Mouse (Mus musculus) hindbrain, embryonic 16.5 days (tissue): ENCODE measurements at regions not wholly inside any gene's neighbourhood (a gene's known extent, or its start where the extent isn't known, plus 50 kb on each side); places are given as distances from the start of the nearest gene placed in this dataset.
"Not testable (repeated sequence)": the region's sequence is repeated elsewhere in the genome, so short reads cannot be mapped to it uniquely, and the experiment has no call there.

ENCODE experiments used
- ATAC-seq: fragments of 200-750 bp; cut with Nextera tagmentation; 2 replicates; pipeline ENCODE4 v1.8.0; 2017; ENCODE audit warnings: moderate TSS enrichment, moderate library complexity
- H3K27ac ChIP-seq: fragments of 300-500 bp; sonication (generic); 2 replicates; pipeline ENCODE4 v1.5.1; 2014; ENCODE audit warnings: low read depth, mild to moderate bottlenecking, control low read depth, low read length, moderate library complexity
- H3K27me3 ChIP-seq: fragments of 300-500 bp; sonication (generic); replicated peaks from 2 replicates; pipeline ENCODE4 v1.6.1; 2014; ENCODE audit warnings: low read length; ENCODE audit not compliant: control insufficient read depth, insufficient read depth
- H3K36me3 ChIP-seq: fragments of 300-500 bp; sonication (generic); 2 replicates; pipeline ENCODE4 v1.6.1; 2014; ENCODE audit warnings: mild to moderate bottlenecking, low read length, moderate library complexity, mixed read lengths; ENCODE audit not compliant: control insufficient read depth, insufficient read depth
- H3K4me1 ChIP-seq: fragments of 300-500 bp; sonication (generic); 2 replicates; pipeline ENCODE4 v1.6.1; 2014; ENCODE audit warnings: low read depth, low read length; ENCODE audit not compliant: control insufficient read depth, insufficient read depth
- H3K4me2 ChIP-seq: fragments of 300-500 bp; sonication (generic); 2 replicates; pipeline ENCODE4 v1.6.1; 2014; ENCODE audit warnings: mild to moderate bottlenecking, low read length, control low read depth, moderate library complexity
- H3K4me3 ChIP-seq: fragments of 300-500 bp; sonication (generic); 2 replicates; pipeline ENCODE4 v1.5.1; 2014; ENCODE audit warnings: mild to moderate bottlenecking, low read length, control low read depth, moderate library complexity
- H3K9ac ChIP-seq: fragments of 300-500 bp; sonication (generic); 2 replicates; pipeline ENCODE4 v1.6.1; 2014; ENCODE audit warnings: low read depth, mild to moderate bottlenecking, control low read depth, low read length, moderate library complexity
- H3K9me3 ChIP-seq: fragments of 300-500 bp; sonication (generic); 2 replicates; pipeline ENCODE4 v1.6.1; 2014; ENCODE audit warnings: mild to moderate bottlenecking, low read length, moderate library complexity; ENCODE audit not compliant: control insufficient read depth
- WGBS: fragments of 180-500 bp; shearing (Covaris S2); extraction: QIAGEN DNeasy Blood & Tissue Kit; methylation state at CpG from one replicate; pipeline ENCODE4 v1.1.7; 2014; 5-methylcytosine and 5-hydroxymethylcytosine counted together

DNA sequence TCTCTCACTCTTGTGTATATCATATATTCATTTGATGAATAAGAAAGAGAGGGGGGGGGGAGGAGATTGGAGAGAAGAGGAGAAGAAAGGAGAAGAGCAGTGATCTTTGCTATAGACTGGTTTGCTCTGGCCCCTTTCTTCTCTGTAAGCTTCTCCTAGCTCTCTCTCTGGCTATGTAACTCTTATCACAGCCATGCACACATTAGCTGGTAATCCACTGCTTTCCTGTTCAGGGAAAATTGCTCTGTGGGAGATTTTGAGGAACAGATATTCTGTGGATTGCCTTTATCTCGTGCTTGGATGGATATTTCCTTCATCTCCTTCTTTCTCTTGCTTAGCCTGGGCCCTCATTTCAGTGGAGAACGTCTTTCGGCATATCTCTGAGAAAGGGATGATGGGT is 131.4 kb upstream of the Fam3c start:
- H3K9ac ChIP-seq = no peak overlapping the region
- H3K4me3 ChIP-seq = no peak overlapping the region
- no peaks in the 10 kb centered on the region for H3K4me1 ChIP-seq
- no peak for ATAC-seq
- no peaks in the 10 kb centered on the region for H3K9me3 ChIP-seq
- H3K27ac ChIP-seq = no peak overlapping the region
- H3K4me2 ChIP-seq = no peak overlapping the region
- 80% methylated on average over 3 of the region's 3 CpGs for WGBS
- no peaks in the 10 kb centered on the region for H3K36me3 ChIP-seq
- H3K27me3 ChIP-seq = no peaks in the 10 kb centered on the region

DNA sequence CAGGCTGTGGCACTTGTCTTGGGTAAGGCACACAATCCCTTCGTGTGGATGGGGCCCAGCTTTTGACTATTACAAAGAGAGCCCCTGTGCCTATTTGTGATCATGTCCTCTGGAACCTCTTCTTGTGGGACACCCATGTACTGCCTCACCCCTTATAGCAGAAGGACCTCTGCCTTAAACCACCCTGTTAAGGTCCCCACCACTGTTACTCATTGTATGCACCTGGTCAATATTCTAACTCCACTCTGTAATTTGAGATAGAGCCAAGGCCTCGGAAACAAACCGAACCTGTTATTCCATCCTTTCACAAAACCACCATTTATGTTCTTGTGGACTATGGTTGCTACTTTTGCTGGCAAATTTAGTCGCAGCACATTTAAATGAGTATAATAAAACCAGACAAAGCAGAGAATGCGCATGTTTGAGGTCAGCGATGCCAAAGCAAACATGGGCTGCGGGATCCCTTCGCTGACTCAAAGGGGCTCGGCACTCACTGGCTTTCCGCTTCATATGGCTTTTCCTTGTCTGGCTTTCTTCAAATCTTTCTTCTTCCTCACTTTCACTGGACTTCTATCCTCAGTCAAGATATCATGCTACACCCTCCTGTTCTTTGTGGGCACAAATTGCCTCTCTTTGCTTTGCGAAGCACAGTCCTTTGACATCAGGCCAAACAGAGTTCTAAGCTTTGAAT is 129.9 kb upstream of the Fam3c start:
- 78% methylated on average over 11 of the region's 11 CpGs for WGBS
- ATAC-seq = no peak

DNA sequence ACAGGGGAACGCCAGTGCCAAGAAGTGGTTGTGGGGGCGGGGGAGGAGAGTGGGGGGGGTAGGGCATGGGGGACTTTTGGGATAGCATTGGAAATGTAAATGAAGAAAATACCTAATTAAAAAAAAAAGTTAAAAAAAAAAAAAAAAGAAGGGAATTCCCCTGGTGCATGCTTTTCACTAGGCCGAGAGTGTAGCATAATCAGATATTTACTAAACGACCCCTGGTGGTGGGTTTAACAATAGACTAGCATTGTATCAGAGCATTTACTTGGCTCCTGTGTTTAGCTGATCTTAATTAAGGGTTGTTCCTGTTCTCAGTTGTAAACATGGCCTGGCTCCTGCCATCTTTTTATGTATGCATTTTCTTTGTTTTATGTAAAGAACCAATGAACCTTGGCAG is 126.2 kb upstream of the Fam3c start:
- not testable (repeated sequence) for H3K9ac ChIP-seq, H3K27ac ChIP-seq, H3K4me1 ChIP-seq, H3K4me3 ChIP-seq, H3K36me3 ChIP-seq, H3K9me3 ChIP-seq, ATAC-seq, H3K27me3 ChIP-seq, H3K4me2 ChIP-seq
- WGBS = 80% methylated on average over 4 of the region's 4 CpGs

More for the DNA sequence above, 129.9 kb upstream of the Fam3c start:
- H3K4me1 ChIP-seq = no peaks in the 10 kb centered on the region
- no peaks in the 10 kb centered on the region for H3K36me3 ChIP-seq
- H3K4me2 ChIP-seq = no peak overlapping the region
- H3K27me3 ChIP-seq = no peaks in the 10 kb centered on the region
- no peaks in the 10 kb centered on the region for H3K9me3 ChIP-seq
- no peak overlapping the region for H3K27ac ChIP-seq
- no peak overlapping the region for H3K4me3 ChIP-seq
- no peak overlapping the region for H3K9ac ChIP-seq

DNA sequence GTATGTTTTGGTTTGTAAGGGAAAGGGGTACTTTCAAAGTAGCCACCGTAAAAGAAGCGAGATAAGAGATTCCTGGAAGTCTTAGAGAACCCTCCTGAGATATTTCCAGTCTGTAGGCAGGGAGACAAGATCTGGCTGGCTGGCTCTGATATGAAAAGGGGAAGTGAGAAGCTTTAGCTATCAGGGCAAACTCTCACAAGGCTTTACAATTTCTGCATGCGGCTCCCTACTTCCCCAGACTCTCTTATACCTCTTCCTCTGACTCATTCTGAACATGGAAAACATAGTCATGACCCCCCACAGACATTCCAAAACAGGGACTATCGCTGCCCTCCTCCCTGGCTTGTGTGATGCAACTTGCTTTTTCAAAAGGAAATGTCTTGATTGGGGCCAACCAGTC is 118.6 kb upstream of the Fam3c start:
- H3K27ac ChIP-seq = no peak overlapping the region
- WGBS = 86% methylated on average over 4 of the region's 4 CpGs
- no peak overlapping the region for H3K9ac ChIP-seq
- H3K36me3 ChIP-seq = no peaks in the 10 kb centered on the region
- H3K4me3 ChIP-seq = no peak overlapping the region
- H3K4me1 ChIP-seq = no peaks in the 10 kb centered on the region
- ATAC-seq = no peak
- no peaks in the 10 kb centered on the region for H3K27me3 ChIP-seq
- no peaks in the 10 kb centered on the region for H3K9me3 ChIP-seq
- no peak overlapping the region for H3K4me2 ChIP-seq

DNA sequence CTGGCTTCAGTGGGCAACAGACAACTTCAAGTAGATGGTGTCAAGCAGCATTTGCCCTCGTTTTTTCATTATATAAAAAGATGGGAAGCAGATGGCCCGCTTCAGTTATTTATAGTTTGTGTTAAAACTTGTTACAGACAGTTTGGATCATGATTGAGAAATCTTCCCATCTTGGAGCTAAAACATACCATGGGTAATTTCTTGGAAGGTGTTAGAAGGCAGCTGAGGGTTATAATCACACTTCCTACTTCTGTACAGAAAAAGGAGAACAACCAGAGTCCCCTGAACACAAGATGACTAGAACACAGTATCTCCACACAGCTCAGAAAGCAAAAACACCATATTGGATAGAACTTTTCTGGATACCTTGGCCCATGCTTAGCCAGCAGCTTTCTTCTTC is 118.0 kb upstream of the Fam3c start:
- Histone ChIP-seq H3K9me3 (no peaks in the 10 kb centered on the region), H3K36me3 (no peaks in the 10 kb centered on the region), H3K4me3 (no peak overlapping the region), H3K27ac (no peak overlapping the region), H3K4me2 (no peak overlapping the region), H3K27me3 (no peaks in the 10 kb centered on the region), H3K4me1 (no peaks in the 10 kb centered on the region), H3K9ac (no peak overlapping the region)
- 81% methylated on average over 2 of the region's 2 CpGs for WGBS
- ATAC-seq = no peak

DNA sequence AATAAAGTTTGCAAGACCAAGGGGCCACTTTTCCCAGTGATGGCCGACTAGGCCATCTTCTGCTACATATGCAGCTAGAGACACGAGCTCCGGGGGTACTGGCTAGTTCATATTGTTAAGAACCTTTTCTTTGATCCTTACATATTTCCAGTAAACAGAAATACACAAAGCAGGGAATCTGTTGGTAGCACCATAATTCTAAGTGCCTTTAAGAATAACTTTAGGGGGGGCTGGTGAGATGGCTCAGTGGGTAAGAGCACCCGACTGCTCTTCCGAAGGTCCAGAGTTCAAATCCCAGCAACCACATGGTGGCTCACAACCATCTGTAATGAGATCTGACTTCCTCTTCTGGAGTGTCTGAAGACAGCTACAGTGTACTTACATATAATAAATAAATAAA is 116.4 kb upstream of the Fam3c start:
- not testable (repeated sequence) for H3K9ac ChIP-seq, H3K4me1 ChIP-seq, H3K4me2 ChIP-seq, H3K27me3 ChIP-seq, H3K9me3 ChIP-seq, ATAC-seq, H3K36me3 ChIP-seq, H3K4me3 ChIP-seq, H3K27ac ChIP-seq
- 89% methylated on average over 5 of the region's 5 CpGs for WGBS

DNA sequence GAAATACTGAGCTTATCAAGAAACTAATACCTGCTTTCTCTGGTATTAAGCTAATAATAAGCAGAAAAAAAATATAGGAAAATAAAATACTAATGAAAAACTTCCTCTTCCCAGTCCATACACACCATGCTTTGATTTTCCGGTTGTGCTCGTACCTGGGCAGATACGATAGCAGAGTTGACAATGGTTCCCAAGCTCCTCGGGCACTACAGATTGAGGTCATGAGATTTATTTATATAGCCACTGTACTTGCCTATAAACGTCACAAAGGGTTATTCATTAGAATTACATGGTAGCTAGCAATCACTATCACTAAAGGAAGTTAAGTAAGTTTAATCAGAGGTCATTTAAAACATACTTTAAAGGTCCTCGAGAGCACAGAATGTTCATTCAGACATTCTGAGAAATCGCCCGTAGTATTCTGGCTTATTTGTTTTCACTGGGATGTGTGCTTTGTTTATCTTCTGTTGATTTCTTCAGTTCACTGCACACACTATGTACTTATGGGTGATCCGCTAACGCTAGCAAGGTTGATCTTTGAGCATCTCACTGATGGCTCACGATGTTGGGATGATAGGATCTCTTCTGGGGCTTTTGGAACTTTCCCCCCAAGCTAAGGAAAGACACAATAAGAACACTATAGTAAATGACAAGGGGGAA is 111.4 kb upstream of the Fam3c start:
- H3K4me3 ChIP-seq = no peak overlapping the region
- no peaks in the 10 kb centered on the region for H3K9me3 ChIP-seq
- ATAC-seq = no peak
- no peaks in the 10 kb centered on the region for H3K27me3 ChIP-seq
- H3K4me2 ChIP-seq = no peak overlapping the region
- no peaks in the 10 kb centered on the region for H3K4me1 ChIP-seq
- no peak overlapping the region for H3K27ac ChIP-seq
- no peak overlapping the region for H3K9ac ChIP-seq
- WGBS = 88% methylated on average over 11 of the region's 11 CpGs
- no peaks in the 10 kb centered on the region for H3K36me3 ChIP-seq

DNA sequence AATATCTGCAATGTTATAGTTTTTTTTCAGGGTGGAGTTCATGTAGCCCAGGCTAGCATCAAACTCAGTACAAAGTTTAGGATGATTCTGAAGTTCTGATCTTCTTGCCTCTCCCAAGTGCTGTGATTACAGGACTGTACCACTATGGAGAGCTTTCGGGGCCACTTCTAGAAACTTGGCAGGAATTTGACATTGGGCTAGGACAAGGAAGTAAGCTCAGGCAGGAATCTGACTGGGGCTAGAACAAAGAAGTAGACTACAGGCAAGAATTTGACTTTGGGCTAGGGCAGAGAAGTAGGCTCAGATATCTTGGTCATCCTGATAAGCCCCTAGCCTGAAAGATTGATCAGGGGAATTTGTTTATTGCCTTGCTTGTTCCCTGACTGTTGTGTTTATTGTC is 109.9 kb upstream of the Fam3c start:
- no peak for ATAC-seq
- H3K27ac ChIP-seq = no peak overlapping the region
- 92% methylated on average over 1 of the region's 1 CpGs for WGBS
- H3K27me3 ChIP-seq = no peaks in the 10 kb centered on the region
- H3K4me2 ChIP-seq = no peak overlapping the region
- no peaks in the 10 kb centered on the region for H3K36me3 ChIP-seq
- H3K4me1 ChIP-seq = no peaks in the 10 kb centered on the region
- no peaks in the 10 kb centered on the region for H3K9me3 ChIP-seq
- no peak overlapping the region for H3K9ac ChIP-seq
- no peak overlapping the region for H3K4me3 ChIP-seq

DNA sequence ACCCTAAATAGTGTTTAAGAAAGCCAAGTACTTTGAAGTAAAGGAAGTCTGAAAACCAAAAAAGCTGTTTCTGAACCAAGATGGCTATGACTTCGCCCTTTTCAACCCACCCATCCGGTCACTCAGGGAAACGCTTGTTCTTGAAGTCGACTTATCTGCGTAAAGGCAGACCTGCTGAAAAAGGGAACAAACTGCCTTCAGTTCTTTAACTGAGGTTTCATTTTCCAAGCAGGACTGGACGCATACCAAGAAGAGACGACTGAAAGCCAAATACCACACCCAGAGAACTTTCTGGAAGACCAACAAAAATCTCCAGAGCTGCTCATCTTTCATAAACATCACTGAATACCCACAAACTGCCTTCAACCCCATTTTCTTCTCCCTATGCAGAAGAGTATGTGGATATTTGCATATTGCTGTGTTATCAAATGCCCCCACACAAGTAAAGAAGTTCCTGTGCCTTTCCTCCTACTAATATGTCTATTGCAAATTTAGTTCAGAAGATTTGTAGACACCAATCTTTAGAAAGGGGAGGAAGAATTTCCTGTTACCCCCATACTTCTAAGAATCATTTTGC is 103.5 kb upstream of the Fam3c start:
- no peak overlapping the region for H3K4me3 ChIP-seq
- no peak overlapping the region for H3K4me2 ChIP-seq
- H3K9ac ChIP-seq = no peak overlapping the region
- WGBS = 90% methylated on average over 7 of the region's 7 CpGs
- no peak overlapping the region for H3K27ac ChIP-seq
- H3K4me1 ChIP-seq = no peaks in the 10 kb centered on the region
- no peaks in the 10 kb centered on the region for H3K36me3 ChIP-seq
- no peaks in the 10 kb centered on the region for H3K9me3 ChIP-seq
- H3K27me3 ChIP-seq = no peaks in the 10 kb centered on the region
- ATAC-seq = no peak
